In genomic region chr7:127117948-127118347, GRCm38 (mm10) we compare ENCODE assay signal across 10 mouse cellular contexts. TPM values are rescaled to one million over a fixed set of nuclear protein-coding genes. Genes with fewer than 3 reads are reported as not detected.
DNase-seq lines count a peak whose midpoint lies in the region; ATAC-seq and TF ChIP-seq lines count a peak whose summit lies in the region.
"Had no signal": no experiment of that assay in that cellular context is flagged by ENCODE, and none has a peak within 500 bp of the region (broad histone marks: within the 10 kb centered on the region; RNA-seq: fewer than 3 reads in every experiment).

No protein-coding gene starts in this region.

- H3K4me2 ChIP-seq in heart, embryonic 11.5 days, result no peak overlapping the region

- TF ChIP-seq CTCF in E14TG2a.4 (conservative IDR thresholded peaks at IDR 0.05; ENCODE audit: low read length), result peak; percentile 11; the same call in 1 of the 2 replicates

- WGBS in heart, embryonic 11.5 days (ENCODE audit: insufficient replicate concordance), result 36% methylated on average over 5 of the region's 5 CpGs

- no peak overlapping the region for H3K9ac ChIP-seq in heart, embryonic 11.5 days (ENCODE audit: low read depth, low read length)

- H3K27me3 ChIP-seq in heart, embryonic 11.5 days (ENCODE audit: control insufficient read depth, insufficient read depth, low read length), result peaks cover 14% of the 10 kb centered on the region; the same call in 1 of the 2 replicates
- no peaks in the 10 kb centered on the region for H3K27me3 ChIP-seq in E14TG2a.4 (ENCODE audit: insufficient read depth, low read length)

- no peak for ATAC-seq in heart, embryonic 11.5 days (replicated peaks; ENCODE audit: insufficient number of reproducible peaks, low FRiP score, low TSS enrichment)

- DNase-seq in heart, adult 18-20 months, result peak; percentile 36 to 38
- DNase-seq in embryo, embryonic 10 days (ENCODE audit: low spot score), result peak; percentile 54
- DNase-seq in kidney, postnatal 14 days, result peak; percentile 46
- DNase-seq in c-Kit-positive CD71-positive TER-119-positive erythroid progenitor cells, embryonic 14.5 days (ENCODE audit: low spot score), result no peak
- DNase-seq in layer of hippocampus, postnatal 25 days (ENCODE audit: extremely low spot score in 1 of 2, low spot score in 1 of 2), result no peak
- DNase-seq in right cerebral cortex, postnatal 4 days, result no peak

- no peaks in the 10 kb centered on the region for H3K9me3 ChIP-seq in heart, embryonic 11.5 days (replicated peaks; ENCODE audit: control insufficient read depth, low read length)
- no peaks in the 10 kb centered on the region for H3K9me3 ChIP-seq in E14TG2a.4 (ENCODE audit: low read length)
- H3K9me3 ChIP-seq: G1E had no signal

- H3K4me1 ChIP-seq in heart, embryonic 11.5 days (ENCODE audit: control insufficient read depth, insufficient read depth, low read length), result peaks cover 11% of the 10 kb centered on the region
- peaks cover 90% of the 10 kb centered on the region for H3K4me1 ChIP-seq in E14TG2a.4 (replicated peaks; ENCODE audit: low read depth, low read length)

- no peak overlapping the region for H3K4me3 ChIP-seq in heart, embryonic 11.5 days (ENCODE audit: low read depth, low read length)
- H3K4me3 ChIP-seq in E14TG2a.4 (replicated peaks; ENCODE audit: low read length), result peak overlapping the region; percentile 37

- no peak overlapping the region for H3K27ac ChIP-seq in heart, embryonic 11.5 days (ENCODE audit: low read depth, low read length)

- no peaks in the 10 kb centered on the region for H3K36me3 ChIP-seq in heart, embryonic 11.5 days (ENCODE audit: control insufficient read depth, insufficient read depth, low read length)
- no peaks in the 10 kb centered on the region for H3K36me3 ChIP-seq in E14TG2a.4 (ENCODE audit: insufficient read depth, low read length)

RNA-seq across cellular contexts. Expression of gene Qprt, which starts 4.1 kb away (rescaled TPM):
- under 1 TPM in 1 of 2 experiments, not detected in 1; 0.49 TPM for total RNA-seq in heart, adult 18-20 months (2021)
- 6.2 and 6.6 TPM in 2 replicates for polyA plus RNA-seq in heart, embryonic 11.5 days (2014; fragmentation: Nextera tagmentation; extraction: Ambion mirVana)
- total RNA-seq in layer of hippocampus, postnatal 25 days (2021), result under 1 TPM; 0.30 to 0.35 TPM

RNA-seq across cellular contexts. Expression of gene Spn, which starts 19.7 kb away (rescaled TPM):
- total RNA-seq in heart, adult 18-20 months (2021), result 1 to 10 TPM in 1 of 2 experiments, under 1 TPM in 1; 0.55 to 2.6 TPM
- polyA plus RNA-seq in heart, embryonic 11.5 days (2014; fragmentation: Nextera tagmentation; extraction: Ambion mirVana), result 0.32 and 0.39 TPM in 2 replicates
- under 1 TPM; 0.28 to 0.42 TPM for total RNA-seq in layer of hippocampus, postnatal 25 days (2021)

RNA-seq across cellular contexts. Expression of gene AI467606, which starts 26.8 kb away (rescaled TPM):
- 1 to 10 TPM; 1.3 to 2.9 TPM for total RNA-seq in heart, adult 18-20 months (2021)
- polyA plus RNA-seq in heart, embryonic 11.5 days (2014; fragmentation: Nextera tagmentation; extraction: Ambion mirVana), result 0.92 and 0.96 TPM in 2 replicates
- 1 to 10 TPM; 1.2 to 1.5 TPM for total RNA-seq in layer of hippocampus, postnatal 25 days (2021)

RNA-seq across cellular contexts. Expression of gene Zg16, which starts 30.8 kb away (rescaled TPM):
- not detected for total RNA-seq in heart, adult 18-20 months (2021)
- polyA plus RNA-seq in heart, embryonic 11.5 days (2014; fragmentation: Nextera tagmentation; extraction: Ambion mirVana), result not detected in 2 replicates
- not detected for total RNA-seq in layer of hippocampus, postnatal 25 days (2021)
- total RNA-seq: gastrocnemius, postnatal 36 days had no signal
- polyA plus RNA-seq: G1E had no signal

Comparison
In these comparisons a context has a peak if more than half of its experiments do, and no peak if none do; other contexts are left out.
1. DNase-seq: peak in heart, adult 18-20 months (2 of 2), embryo, embryonic 10 days (single experiment) and kidney, postnatal 14 days (single experiment); none in c-Kit-positive CD71-positive TER-119-positive erythroid progenitor cells, embryonic 14.5 days (single experiment), layer of hippocampus, postnatal 25 days (0 of 2) and right cerebral cortex, postnatal 4 days (single experiment).